Mouse (Mus musculus): ENCODE measurements around the gene Bmp2k. TPM values are rescaled to one million over a fixed set of nuclear protein-coding genes. Genes with fewer than 3 reads are reported as not detected.

Gene Bmp2k
- polyA plus RNA-seq, 1 experiment from 2014 or later: 16.5 TPM

DNA sequence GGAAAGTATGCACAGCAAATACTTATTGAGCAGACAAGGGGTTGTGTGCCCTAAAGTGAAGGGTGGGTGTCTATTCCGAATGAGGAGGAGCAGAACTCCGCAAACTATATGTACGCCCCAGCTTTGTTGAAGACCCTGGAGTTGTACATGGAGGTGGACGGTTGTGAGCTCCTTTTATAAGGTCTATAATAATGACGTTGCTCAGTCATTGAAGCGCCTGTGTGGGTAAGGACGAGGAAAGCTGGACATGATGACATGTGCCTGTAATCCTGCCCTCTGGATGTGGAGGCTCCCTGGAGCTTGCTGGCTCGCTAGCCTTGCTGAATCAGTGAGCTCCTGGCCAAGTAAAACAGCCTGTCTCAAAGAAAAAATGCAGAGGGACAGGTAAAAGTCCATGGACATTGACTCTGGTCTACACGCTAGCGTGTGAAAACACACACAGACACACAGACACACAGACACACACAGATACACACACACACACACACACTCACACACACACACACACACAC, 128.0 kb downstream of the Bmp2k start:
- no peak overlapping the region for H3K9ac ChIP-seq (replicated peaks; ENCODE audit: low read depth)
- peak overlapping the region; percentile 19 for H3K4me2 ChIP-seq (replicated peaks; ENCODE audit: low read depth, low read length)
- H3K9me3 ChIP-seq (ENCODE audit: low read length): no peaks in the 10 kb centered on the region
- no peaks in the 10 kb centered on the region for H3K27me3 ChIP-seq (replicated peaks; ENCODE audit: insufficient read depth, low read length)
- DNase-seq (ENCODE audit: low spot score) (no peak), ATAC-seq (peak; percentile 4; the same call in 1 of the 2 replicates)
- no peaks in the 10 kb centered on the region for H3K36me3 ChIP-seq (ENCODE audit: insufficient read depth, low read length)
- 44% methylated on average over 10 of the region's 10 CpGs for WGBS
- no peak for TF ChIP-seq EP300 (IDR thresholded peaks at IDR 0.05)
- no peak for TF ChIP-seq CTCF (IDR thresholded peaks at IDR 0.05)
- H3K4me1 ChIP-seq (ENCODE audit: insufficient read depth, low read depth, low read length): no peaks in the 10 kb centered on the region
- H3K4me3 ChIP-seq (ENCODE audit: low read depth, low read length): no peak overlapping the region
- H3K27ac ChIP-seq (ENCODE audit: low read length): no peak overlapping the region

DNA sequence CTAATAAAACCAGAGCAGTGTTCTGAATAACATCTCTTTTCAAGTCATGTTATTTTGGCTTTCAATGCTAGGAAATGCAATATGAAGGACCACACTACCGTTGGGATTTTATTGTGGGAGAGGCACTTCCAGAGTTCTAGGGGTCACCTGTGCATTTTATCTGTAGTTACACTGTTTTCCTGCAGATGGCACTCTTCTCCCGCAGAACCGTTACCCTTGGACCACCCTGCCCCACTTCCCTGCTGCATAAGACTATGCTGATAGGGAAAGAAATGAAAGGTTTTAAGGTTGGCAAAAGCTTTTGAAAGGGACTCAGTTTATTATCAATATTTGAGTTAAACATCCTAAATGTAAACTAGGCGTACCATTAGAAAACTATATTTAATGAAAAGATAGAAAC, 128.5 kb downstream of the Bmp2k start:
- H3K9ac ChIP-seq (replicated peaks; ENCODE audit: low read depth): no peak overlapping the region
- ATAC-seq: peak; percentile 61
- 20% methylated on average over 4 of the region's 4 CpGs for WGBS

DNA sequence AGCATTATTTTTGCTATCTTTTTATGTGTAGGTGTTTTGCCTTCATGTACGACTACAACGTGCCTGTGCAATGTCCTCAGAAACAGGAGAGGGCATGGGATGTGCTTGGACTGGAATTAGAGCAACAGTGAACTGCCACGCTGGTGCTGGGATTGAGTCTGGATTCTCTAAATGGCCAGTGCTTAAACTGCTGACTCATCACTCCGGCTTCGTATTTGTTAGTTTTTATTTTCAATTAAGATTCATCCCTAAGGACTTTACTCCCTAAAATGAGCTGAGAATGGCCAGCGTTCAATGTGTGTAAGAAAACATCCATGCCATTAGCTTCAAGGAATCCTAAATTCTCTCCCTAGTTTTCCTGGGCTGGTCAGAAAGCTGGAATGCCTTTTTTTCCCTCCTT, 129.8 kb downstream of the Bmp2k start:
- Histone ChIP-seq H3K36me3 (ENCODE audit: insufficient read depth, low read length) (no peaks in the 10 kb centered on the region), H3K4me3 (ENCODE audit: low read depth, low read length) (no peak overlapping the region), H3K9me3 (ENCODE audit: low read length) (no peaks in the 10 kb centered on the region), H3K27ac (ENCODE audit: low read length) (no peak overlapping the region), H3K27me3 (replicated peaks; ENCODE audit: insufficient read depth, low read length) (no peaks in the 10 kb centered on the region), H3K4me2 (replicated peaks; ENCODE audit: low read depth, low read length) (no peak overlapping the region), H3K4me1 (ENCODE audit: insufficient read depth, low read depth, low read length) (no peaks in the 10 kb centered on the region), H3K9ac (replicated peaks; ENCODE audit: low read depth) (no peak overlapping the region)
- no peak for TF ChIP-seq CTCF (IDR thresholded peaks at IDR 0.05)
- TF ChIP-seq EP300 (IDR thresholded peaks at IDR 0.05): no peak
- ATAC-seq (no peak), DNase-seq (ENCODE audit: low spot score) (no peak)
- WGBS: 85% methylated on average over 6 of the region's 6 CpGs

More for the DNA sequence above, 128.5 kb downstream of the Bmp2k start:
- H3K36me3 ChIP-seq (ENCODE audit: insufficient read depth, low read length): no peaks in the 10 kb centered on the region
- no peak overlapping the region for H3K4me3 ChIP-seq (ENCODE audit: low read depth, low read length)
- no peak overlapping the region for H3K27ac ChIP-seq (ENCODE audit: low read length)
- peak; percentile 61 for DNase-seq (ENCODE audit: low spot score)
- TF ChIP-seq CTCF (IDR thresholded peaks at IDR 0.05) (peak; percentile 84), EP300 (IDR thresholded peaks at IDR 0.05) (no peak)
- H3K4me1 ChIP-seq (ENCODE audit: insufficient read depth, low read depth, low read length): no peaks in the 10 kb centered on the region
- no peaks in the 10 kb centered on the region for H3K9me3 ChIP-seq (ENCODE audit: low read length)
- H3K4me2 ChIP-seq (replicated peaks; ENCODE audit: low read depth, low read length): no peak overlapping the region
- H3K27me3 ChIP-seq (replicated peaks; ENCODE audit: insufficient read depth, low read length): no peaks in the 10 kb centered on the region

DNA sequence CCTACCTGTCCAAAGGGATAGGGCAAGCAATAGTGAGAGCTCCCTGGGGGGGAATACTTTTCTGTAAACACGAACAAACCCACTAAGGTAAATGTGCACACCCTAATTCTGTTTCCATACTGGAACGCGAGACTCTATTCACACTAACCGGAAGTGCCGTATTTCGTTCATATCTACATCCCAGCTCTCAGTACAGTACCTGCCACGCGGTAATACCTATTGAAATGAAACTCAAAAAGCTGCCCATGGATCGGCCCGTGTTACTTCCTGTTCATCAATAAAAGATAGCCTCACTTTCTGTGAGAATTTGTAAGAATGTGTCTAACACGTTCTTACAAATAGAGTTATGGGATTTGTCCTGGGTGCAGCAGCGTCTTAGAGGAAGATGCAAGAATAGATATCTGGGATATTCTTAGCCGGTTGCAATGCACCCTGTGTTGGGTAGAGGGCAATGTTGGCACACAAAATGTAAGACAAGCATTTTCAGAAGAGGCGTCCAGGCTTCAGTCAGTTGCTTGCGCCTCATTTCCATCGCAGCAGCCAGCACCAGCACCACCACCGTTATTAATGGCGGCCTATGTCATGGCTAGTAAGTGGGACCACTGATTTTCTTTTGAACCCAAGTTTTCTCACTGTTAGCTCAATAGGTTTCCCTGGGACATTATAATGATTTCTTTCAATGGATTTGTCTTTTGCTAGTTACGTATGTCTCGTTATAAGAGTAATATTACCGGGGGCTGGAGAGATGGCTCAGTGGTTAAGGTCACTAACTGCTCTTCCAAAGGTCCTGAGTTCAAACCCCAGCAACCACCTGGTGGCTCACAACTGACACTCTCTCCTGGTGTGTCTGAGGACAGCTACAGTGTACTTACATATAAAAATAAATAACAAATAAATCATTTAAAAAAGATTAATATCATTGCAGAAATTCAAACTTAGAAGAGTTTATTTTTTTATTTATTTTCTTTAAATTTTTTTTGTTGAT, 131.0 kb downstream of the Bmp2k start:
- H3K4me3 ChIP-seq (ENCODE audit: low read depth, low read length): no peak overlapping the region
- TF ChIP-seq EP300 (IDR thresholded peaks at IDR 0.05): no peak
- peak; percentile 88 for TF ChIP-seq CTCF (IDR thresholded peaks at IDR 0.05)

DNA sequence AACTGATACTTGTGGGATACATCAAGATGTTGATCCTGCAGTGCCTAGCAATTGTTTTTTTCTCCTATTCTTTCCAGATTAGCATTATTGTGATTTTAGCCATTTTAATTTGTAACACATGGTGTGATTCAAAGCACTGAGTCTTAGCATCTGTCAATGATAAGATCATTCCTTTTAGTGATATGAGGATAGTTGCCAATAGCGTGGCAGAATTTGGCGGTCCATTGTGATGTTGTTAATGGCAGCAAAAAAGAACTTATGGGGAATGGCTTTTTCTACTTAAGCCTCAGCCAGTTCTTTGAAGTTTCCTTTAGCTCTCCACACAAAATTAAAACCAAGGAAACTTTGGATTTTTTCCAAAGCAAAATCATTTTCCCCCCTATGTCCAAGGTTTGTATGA, 132.1 kb downstream of the Bmp2k start:
- Histone ChIP-seq H3K9ac (replicated peaks; ENCODE audit: low read depth) (no peak overlapping the region), H3K27me3 (replicated peaks; ENCODE audit: insufficient read depth, low read length) (no peaks in the 10 kb centered on the region), H3K9me3 (ENCODE audit: low read length) (no peaks in the 10 kb centered on the region), H3K4me1 (ENCODE audit: insufficient read depth, low read depth, low read length) (no peaks in the 10 kb centered on the region), H3K36me3 (ENCODE audit: insufficient read depth, low read length) (no peaks in the 10 kb centered on the region), H3K4me2 (replicated peaks; ENCODE audit: low read depth, low read length) (no peak overlapping the region), H3K27ac (ENCODE audit: low read length) (no peak overlapping the region), H3K4me3 (ENCODE audit: low read depth, low read length) (no peak overlapping the region)
- WGBS: 93% methylated on average over 2 of the region's 2 CpGs
- TF ChIP-seq CTCF (IDR thresholded peaks at IDR 0.05) (no peak), EP300 (IDR thresholded peaks at IDR 0.05) (no peak)
- DNase-seq (ENCODE audit: low spot score): no peak
- no peak for ATAC-seq

More for the DNA sequence above, 131.0 kb downstream of the Bmp2k start:
- H3K9ac ChIP-seq (replicated peaks; ENCODE audit: low read depth): no peak overlapping the region
- 46% methylated on average over 21 of the region's 21 CpGs for WGBS
- no peaks in the 10 kb centered on the region for H3K9me3 ChIP-seq (ENCODE audit: low read length)
- DNase-seq (ENCODE audit: low spot score) (peak; percentile 85), ATAC-seq (no peak)
- no peaks in the 10 kb centered on the region for H3K4me1 ChIP-seq (ENCODE audit: insufficient read depth, low read depth, low read length)
- H3K36me3 ChIP-seq (ENCODE audit: insufficient read depth, low read length): no peaks in the 10 kb centered on the region
- no peak overlapping the region for H3K27ac ChIP-seq (ENCODE audit: low read length)
- H3K4me2 ChIP-seq (replicated peaks; ENCODE audit: low read depth, low read length): no peak overlapping the region
- no peaks in the 10 kb centered on the region for H3K27me3 ChIP-seq (replicated peaks; ENCODE audit: insufficient read depth, low read length)

DNA sequence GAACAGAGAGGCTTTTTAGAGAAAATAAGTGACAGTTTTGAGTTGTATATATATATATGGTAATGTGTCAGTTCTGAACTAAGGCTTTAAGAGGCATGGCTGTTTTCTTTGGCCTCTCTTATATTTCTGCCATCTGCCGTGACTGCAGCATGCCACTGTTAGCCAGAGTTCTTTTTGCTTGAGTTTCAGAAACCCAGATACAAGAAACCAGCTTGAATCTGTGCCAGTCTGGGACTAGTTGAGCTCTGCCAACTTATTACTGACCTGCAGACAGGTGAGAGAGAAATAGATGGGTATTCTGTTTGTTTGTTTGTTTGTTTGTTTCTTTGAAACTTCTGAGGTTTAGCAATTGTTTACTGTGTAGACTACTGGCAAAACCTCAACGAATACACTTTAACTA, 137.8 kb downstream of the Bmp2k start:
- Histone ChIP-seq H3K27ac (ENCODE audit: low read length) (no peak overlapping the region), H3K9ac (replicated peaks; ENCODE audit: low read depth) (no peak overlapping the region), H3K27me3 (replicated peaks; ENCODE audit: insufficient read depth, low read length) (no peaks in the 10 kb centered on the region), H3K4me1 (ENCODE audit: insufficient read depth, low read depth, low read length) (no peaks in the 10 kb centered on the region), H3K36me3 (ENCODE audit: insufficient read depth, low read length) (no peaks in the 10 kb centered on the region), H3K9me3 (ENCODE audit: low read length) (no peaks in the 10 kb centered on the region), H3K4me3 (ENCODE audit: low read depth, low read length) (no peak overlapping the region), H3K4me2 (replicated peaks; ENCODE audit: low read depth, low read length) (no peak overlapping the region)
- 82% methylated on average over 2 of the region's 2 CpGs for WGBS
- no peak for TF ChIP-seq EP300 (IDR thresholded peaks at IDR 0.05)
- no peak for TF ChIP-seq CTCF (IDR thresholded peaks at IDR 0.05)
- ATAC-seq (no peak), DNase-seq (ENCODE audit: low spot score) (no peak)

Other genes starting within 250 kb of the Bmp2k start
- 436 and 556 TPM in 2 replicates for gene Anxa3, start 204.3 kb upstream of the Bmp2k start, polyA plus RNA-seq (2015; fragmentation: Nextera tagmentation; extraction: Ambion mirVana)
- 1.2 and 1.4 TPM in 2 replicates for gene Paqr3, start 113.9 kb downstream of the Bmp2k start, polyA plus RNA-seq (2015; fragmentation: Nextera tagmentation; extraction: Ambion mirVana)

Measured in lung, postnatal 0 days (tissue).